Mouse (Mus musculus): ENCODE measurements at regions not wholly inside any gene's neighbourhood (a gene's known extent, or its start where the extent isn't known, plus 50 kb on each side); places are given as distances from the start of the nearest gene placed in this dataset.

GRCm38 (mm10) chr11:18729742-18730141 is 289.0 kb downstream of the Meis1 start:
- Histone ChIP-seq H3K4me3 (ENCODE audit: low read length) (no peak overlapping the region), H3K9ac (replicated peaks; ENCODE audit: low read length) (no peak overlapping the region), H3K9me3 (ENCODE audit: low read length) (no peaks in the 10 kb centered on the region), H3K4me1 (ENCODE audit: insufficient read depth, low read length) (no peaks in the 10 kb centered on the region), H3K27ac (ENCODE audit: low read length) (no peak overlapping the region), H3K4me2 (replicated peaks; ENCODE audit: low read depth, low read length) (no peak overlapping the region), H3K36me3 (ENCODE audit: insufficient read depth, low read length) (no peaks in the 10 kb centered on the region), H3K27me3 (ENCODE audit: insufficient read depth, low read length) (no peaks in the 10 kb centered on the region)
- WGBS = 62% methylated on average over 4 of the region's 4 CpGs
- no peak for ATAC-seq (ENCODE audit: low FRiP score, low TSS enrichment)

- ATAC-seq (ENCODE audit: low FRiP score, low TSS enrichment) = no peak
- H3K36me3 ChIP-seq (ENCODE audit: insufficient read depth, low read length) = no peaks in the 10 kb centered on the region
- no peak overlapping the region for H3K4me3 ChIP-seq (ENCODE audit: low read length)
- H3K9me3 ChIP-seq (ENCODE audit: low read length) = no peaks in the 10 kb centered on the region
- H3K4me2 ChIP-seq (replicated peaks; ENCODE audit: low read depth, low read length) = no peak overlapping the region
- no peaks in the 10 kb centered on the region for H3K27me3 ChIP-seq (ENCODE audit: insufficient read depth, low read length)
- 77% methylated on average over 8 of the region's 8 CpGs for WGBS
- H3K4me1 ChIP-seq (ENCODE audit: insufficient read depth, low read length) = no peaks in the 10 kb centered on the region
- no peak overlapping the region for H3K27ac ChIP-seq (ENCODE audit: low read length)
- H3K9ac ChIP-seq (replicated peaks; ENCODE audit: low read length) = no peak overlapping the region
These were observed 296.0 kb downstream of the Meis1 start for GRCm38 (mm10) chr11:18722770-18723169.

GRCm38 (mm10) chr11:18715851-18716126 is 303.0 kb downstream of the Meis1 start:
- Histone ChIP-seq H3K9me3 (ENCODE audit: low read length) (no peaks in the 10 kb centered on the region), H3K27me3 (ENCODE audit: insufficient read depth, low read length) (no peaks in the 10 kb centered on the region), H3K4me2 (replicated peaks; ENCODE audit: low read depth, low read length) (no peak overlapping the region), H3K9ac (replicated peaks; ENCODE audit: low read length) (no peak overlapping the region), H3K27ac (ENCODE audit: low read length) (no peak overlapping the region), H3K36me3 (ENCODE audit: insufficient read depth, low read length) (no peaks in the 10 kb centered on the region), H3K4me1 (ENCODE audit: insufficient read depth, low read length) (peaks cover 23% of the 10 kb centered on the region), H3K4me3 (ENCODE audit: low read length) (no peak overlapping the region)
- 15% methylated on average over 1 of the region's 1 CpGs for WGBS
- no peak for ATAC-seq (ENCODE audit: low FRiP score, low TSS enrichment)

- Histone ChIP-seq H3K27me3 (ENCODE audit: insufficient read depth, low read length) (no peaks in the 10 kb centered on the region), H3K9me3 (ENCODE audit: low read length) (no peaks in the 10 kb centered on the region), H3K27ac (ENCODE audit: low read length) (peak overlapping the region; percentile 46; the same call in 1 of the 2 replicates), H3K4me2 (replicated peaks; ENCODE audit: low read depth, low read length) (no peak overlapping the region), H3K4me3 (ENCODE audit: low read length) (no peak overlapping the region), H3K9ac (replicated peaks; ENCODE audit: low read length) (no peak overlapping the region), H3K36me3 (ENCODE audit: insufficient read depth, low read length) (no peaks in the 10 kb centered on the region), H3K4me1 (ENCODE audit: insufficient read depth, low read length) (peaks cover 23% of the 10 kb centered on the region)
- WGBS = 19% methylated on average over 2 of the region's 2 CpGs
- no peak for ATAC-seq (ENCODE audit: low FRiP score, low TSS enrichment)
These were observed 303.5 kb downstream of the Meis1 start for GRCm38 (mm10) chr11:18715050-18715850.

GRCm38 (mm10) chr11:18714400-18714799 is 304.4 kb downstream of the Meis1 start:
- no peaks in the 10 kb centered on the region for H3K36me3 ChIP-seq (ENCODE audit: insufficient read depth, low read length)
- no peak overlapping the region for H3K4me3 ChIP-seq (ENCODE audit: low read length)
- whole genome bisulfite sequencing = 17% methylated on average over 5 of the region's 5 CpGs
- H3K27ac ChIP-seq (ENCODE audit: low read length) = no peak overlapping the region
- H3K27me3 ChIP-seq (ENCODE audit: insufficient read depth, low read length) = no peaks in the 10 kb centered on the region
- no peaks in the 10 kb centered on the region for H3K9me3 ChIP-seq (ENCODE audit: low read length)
- H3K4me2 ChIP-seq (replicated peaks; ENCODE audit: low read depth, low read length) = no peak overlapping the region
- H3K4me1 ChIP-seq (ENCODE audit: insufficient read depth, low read length) = peaks cover 23% of the 10 kb centered on the region
- ATAC-seq (ENCODE audit: low FRiP score, low TSS enrichment) = no peak
- H3K9ac ChIP-seq (replicated peaks; ENCODE audit: low read length) = no peak overlapping the region

GRCm38 (mm10) chr11:18712642-18713053 is 306.1 kb downstream of the Meis1 start:
- no peaks in the 10 kb centered on the region for H3K9me3 ChIP-seq (ENCODE audit: low read length)
- H3K4me3 ChIP-seq (ENCODE audit: low read length) = no peak overlapping the region
- H3K36me3 ChIP-seq (ENCODE audit: insufficient read depth, low read length) = no peaks in the 10 kb centered on the region
- H3K27me3 ChIP-seq (ENCODE audit: insufficient read depth, low read length) = no peaks in the 10 kb centered on the region
- H3K9ac ChIP-seq (replicated peaks; ENCODE audit: low read length) = no peak overlapping the region
- WGBS = 15% methylated on average over 10 of the region's 10 CpGs
- ATAC-seq (ENCODE audit: low FRiP score, low TSS enrichment) = peak; percentile 87
- no peak overlapping the region for H3K27ac ChIP-seq (ENCODE audit: low read length)
- peaks cover 23% of the 10 kb centered on the region for H3K4me1 ChIP-seq (ENCODE audit: insufficient read depth, low read length)
- peak overlapping the region; percentile 11; the same call in 1 of the 2 replicates for H3K4me2 ChIP-seq (replicated peaks; ENCODE audit: low read depth, low read length)

GRCm38 (mm10) chr11:18709628-18710027 is 309.2 kb downstream of the Meis1 start:
- Histone ChIP-seq H3K4me3 (ENCODE audit: low read length) (no peak overlapping the region), H3K9ac (replicated peaks; ENCODE audit: low read length) (no peak overlapping the region), H3K9me3 (ENCODE audit: low read length) (no peaks in the 10 kb centered on the region), H3K27ac (ENCODE audit: low read length) (no peak overlapping the region), H3K4me2 (replicated peaks; ENCODE audit: low read depth, low read length) (no peak overlapping the region), H3K36me3 (ENCODE audit: insufficient read depth, low read length) (no peaks in the 10 kb centered on the region), H3K27me3 (ENCODE audit: insufficient read depth, low read length) (no peaks in the 10 kb centered on the region), H3K4me1 (ENCODE audit: insufficient read depth, low read length) (peaks cover 17% of the 10 kb centered on the region)
- 87% methylated on average over 3 of the region's 3 CpGs for WGBS
- no peak for ATAC-seq (ENCODE audit: low FRiP score, low TSS enrichment)

- H3K9me3 ChIP-seq (ENCODE audit: low read length) = no peaks in the 10 kb centered on the region
- H3K27ac ChIP-seq (ENCODE audit: low read length) = no peak overlapping the region
- no peak for ATAC-seq (ENCODE audit: low FRiP score, low TSS enrichment)
- H3K27me3 ChIP-seq (ENCODE audit: insufficient read depth, low read length) = no peaks in the 10 kb centered on the region
- H3K4me2 ChIP-seq (replicated peaks; ENCODE audit: low read depth, low read length) = no peak overlapping the region
- no peak overlapping the region for H3K4me3 ChIP-seq (ENCODE audit: low read length)
- H3K9ac ChIP-seq (replicated peaks; ENCODE audit: low read length) = no peak overlapping the region
- H3K36me3 ChIP-seq (ENCODE audit: insufficient read depth, low read length) = no peaks in the 10 kb centered on the region
- no peaks in the 10 kb centered on the region for H3K4me1 ChIP-seq (ENCODE audit: insufficient read depth, low read length)
- 73% methylated on average over 6 of the region's 6 CpGs for WGBS
These were observed 337.2 kb downstream of the Meis1 start for GRCm38 (mm10) chr11:18681593-18681992.

GRCm38 (mm10) chr11:18676876-18677275 is 341.9 kb downstream of the Meis1 start:
- Histone ChIP-seq H3K27ac (ENCODE audit: low read length) (no peak overlapping the region), H3K9me3 (ENCODE audit: low read length) (no peaks in the 10 kb centered on the region), H3K4me2 (replicated peaks; ENCODE audit: low read depth, low read length) (no peak overlapping the region), H3K36me3 (ENCODE audit: insufficient read depth, low read length) (no peaks in the 10 kb centered on the region), H3K9ac (replicated peaks; ENCODE audit: low read length) (no peak overlapping the region), H3K4me3 (ENCODE audit: low read length) (no peak overlapping the region), H3K4me1 (ENCODE audit: insufficient read depth, low read length) (no peaks in the 10 kb centered on the region), H3K27me3 (ENCODE audit: insufficient read depth, low read length) (no peaks in the 10 kb centered on the region)
- 92% methylated on average over 2 of the region's 2 CpGs for WGBS
- ATAC-seq (ENCODE audit: low FRiP score, low TSS enrichment) = no peak

GRCm38 (mm10) chr11:18670967-18671366 is 347.8 kb downstream of the Meis1 start:
- H3K9ac ChIP-seq (replicated peaks; ENCODE audit: low read length) = no peak overlapping the region
- no peak overlapping the region for H3K4me2 ChIP-seq (replicated peaks; ENCODE audit: low read depth, low read length)
- H3K4me1 ChIP-seq (ENCODE audit: insufficient read depth, low read length) = no peaks in the 10 kb centered on the region
- no peak overlapping the region for H3K4me3 ChIP-seq (ENCODE audit: low read length)
- no peaks in the 10 kb centered on the region for H3K27me3 ChIP-seq (ENCODE audit: insufficient read depth, low read length)
- no peak for ATAC-seq (ENCODE audit: low FRiP score, low TSS enrichment)
- 94% methylated on average over 2 of the region's 2 CpGs for WGBS
- no peaks in the 10 kb centered on the region for H3K36me3 ChIP-seq (ENCODE audit: insufficient read depth, low read length)
- no peak overlapping the region for H3K27ac ChIP-seq (ENCODE audit: low read length)
- no peaks in the 10 kb centered on the region for H3K9me3 ChIP-seq (ENCODE audit: low read length)

Data from kidney, embryonic 16.5 days (tissue).